Mouse (Mus musculus) stomach, postnatal 0 days (tissue): ENCODE measurements around the gene Fbxw5. TPM values are rescaled to one million over a fixed set of nuclear protein-coding genes. Genes with fewer than 3 reads are reported as not detected.

Source experiments
- ATAC-seq: fragments of 200-750 bp; cut with Nextera tagmentation; 2 replicates; pipeline ENCODE4 v1.8.0; 2017; ENCODE audit not compliant: low FRiP score, low TSS enrichment
- DNase-seq: peaks from one replicate; pipeline ENCODE4 v3.0.0-alpha.2; 2016; ENCODE audit warnings: low spot score
- H3K27ac ChIP-seq: fragments of 300-500 bp; sonication (generic); replicated peaks from 2 replicates; pipeline ENCODE4 v1.5.1; 2014; ENCODE audit warnings: mild to moderate bottlenecking, control low read depth
- H3K27me3 ChIP-seq: fragments of 300-500 bp; sonication (generic); 2 replicates; pipeline ENCODE4 v1.6.1; 2014; ENCODE audit warnings: low read length; ENCODE audit not compliant: control insufficient read depth, insufficient read depth
- H3K36me3 ChIP-seq: fragments of 300-500 bp; sonication (generic); 2 replicates; pipeline ENCODE4 v1.6.1; 2014; ENCODE audit warnings: low read length, mixed read lengths; ENCODE audit not compliant: control insufficient read depth, insufficient read depth
- H3K4me1 ChIP-seq: fragments of 300-500 bp; sonication (generic); replicated peaks from 2 replicates; pipeline ENCODE4 v1.6.1; 2014; ENCODE audit warnings: antibody characterized with exemption; ENCODE audit not compliant: control insufficient read depth, insufficient read depth
- H3K4me2 ChIP-seq: fragments of 300-500 bp; sonication (generic); replicated peaks from 2 replicates; pipeline ENCODE4 v1.6.1; 2014; ENCODE audit warnings: low read depth, mild to moderate bottlenecking, control low read depth, moderate library complexity
- H3K4me3 ChIP-seq: fragments of 300-500 bp; sonication (generic); 2 replicates; pipeline ENCODE4 v1.5.1; 2014; ENCODE audit warnings: low read depth, low read length, control low read depth
- H3K9ac ChIP-seq: fragments of 300-500 bp; sonication (generic); 2 replicates; pipeline ENCODE4 v1.6.1; 2014; ENCODE audit warnings: mild to moderate bottlenecking, low read length, control low read depth, mixed read lengths
- H3K9me3 ChIP-seq: fragments of 300-500 bp; sonication (generic); 2 replicates; pipeline ENCODE4 v1.6.1; 2016; ENCODE audit warnings: low read length; ENCODE audit not compliant: control insufficient read depth
- CTCF ChIP-seq: IDR thresholded peaks from 2 replicates; pipeline ENCODE4 v1.5.1; 2016; ENCODE audit warnings: antibody characterized with exemption, low read depth, mild to moderate bottlenecking, moderate library complexity
- EP300 ChIP-seq: optimal IDR thresholded peaks from 2 replicates; pipeline ENCODE3; 2016; ENCODE audit warnings: antibody characterized with exemption
- WGBS: fragments of 180-500 bp; shearing (Covaris S2); extraction: QIAGEN DNeasy Blood & Tissue Kit; methylation state at CpG from one replicate; pipeline ENCODE4 v1.1.7; 2014; 5-methylcytosine and 5-hydroxymethylcytosine counted together
- polyA plus RNA-seq: library from polyadenylated mRNA; unstranded; fragments of >200 nt; fragmentation: Nextera tagmentation; extraction: Ambion mirVana; gene quantifications from 2 replicates; pipeline ENCODE4 v1.2.1, GENCODE M21; 2015

Gene Fbxw5
- polyA plus RNA-seq, 1 experiment from 2014 or later = 39.3 TPM

- Histone ChIP-seq H3K9ac (no peak overlapping the region), H3K36me3 (no peaks in the 10 kb centered on the region), H3K4me3 (no peak overlapping the region), H3K9me3 (no peaks in the 10 kb centered on the region), H3K4me2 (no peak overlapping the region), H3K4me1 (no peaks in the 10 kb centered on the region), H3K27ac (no peak overlapping the region), H3K27me3 (no peaks in the 10 kb centered on the region)
- TF ChIP-seq CTCF (no peak), EP300 (no peak)
- DNase-seq (no peak), ATAC-seq (no peak)
- WGBS = 51% methylated on average over 10 of the region's 10 CpGs
Observed at GRCm38 (mm10) chr2:25465816-25466635, 34.5 kb upstream of the Fbxw5 start.

- WGBS = 64% methylated on average over 14 of the region's 14 CpGs
- H3K4me3 ChIP-seq = no peak overlapping the region
Observed at GRCm38 (mm10) chr2:25467606-25468303, 32.8 kb upstream of the Fbxw5 start.

GRCm38 (mm10) chr2:25468962-25469915 lies 31.3 kb upstream of the Fbxw5 start:
- no peak overlapping the region for H3K9ac ChIP-seq
- H3K9me3 ChIP-seq = no peaks in the 10 kb centered on the region
- 68% methylated on average over 10 of the region's 10 CpGs for WGBS
- DNase-seq (no peak), ATAC-seq (peak; percentile 20; the same call in 1 of the 2 replicates)
- no peak overlapping the region for H3K4me2 ChIP-seq
- H3K27me3 ChIP-seq = no peaks in the 10 kb centered on the region
- TF ChIP-seq CTCF = no peak
- no peak for TF ChIP-seq EP300
- H3K4me3 ChIP-seq = no peak overlapping the region
- no peaks in the 10 kb centered on the region for H3K4me1 ChIP-seq
- 0 out of 2 replicates have a peak overlapping the region, but pooled peaks have one; percentile 18 for H3K27ac ChIP-seq
- no peaks in the 10 kb centered on the region for H3K36me3 ChIP-seq

More at GRCm38 (mm10) chr2:25467606-25468303, 32.8 kb upstream of the Fbxw5 start:
- no peaks in the 10 kb centered on the region for H3K36me3 ChIP-seq
- TF ChIP-seq CTCF (no peak), EP300 (no peak)
- no peaks in the 10 kb centered on the region for H3K9me3 ChIP-seq
- no peaks in the 10 kb centered on the region for H3K4me1 ChIP-seq
- no peaks in the 10 kb centered on the region for H3K27me3 ChIP-seq
- DNase-seq = no peak
- no peak overlapping the region for H3K4me2 ChIP-seq
- no peak overlapping the region for H3K9ac ChIP-seq
- no peak overlapping the region for H3K27ac ChIP-seq
- no peak for ATAC-seq

GRCm38 (mm10) chr2:25469969-25470368 lies 30.6 kb upstream of the Fbxw5 start, which contains the start of gene Ptgds:
Ptgds (minus strand) TSS chr2:25470046.
- no peaks in the 10 kb centered on the region for H3K36me3 ChIP-seq
- H3K27ac ChIP-seq = 0 out of 2 replicates have a peak within 1 kb of the TSS, but pooled peaks have one; percentile 18
- H3K4me1 ChIP-seq = no peaks in the 10 kb centered on the region
- H3K27me3 ChIP-seq = no peaks in the 10 kb centered on the region
- no peak for ATAC-seq
- H3K4me2 ChIP-seq = no peak within 1 kb of the TSS
- no peaks in the 10 kb centered on the region for H3K9me3 ChIP-seq
- DNase-seq = no peak
- no peak within 1 kb of the TSS for H3K9ac ChIP-seq
- TF ChIP-seq EP300 (no peak), CTCF (no peak)
- WGBS = 42% methylated on average over 6 of the region's 6 CpGs
- H3K4me3 ChIP-seq = no peak within 1 kb of the TSS

- H3K4me1 ChIP-seq = no peaks in the 10 kb centered on the region
- ATAC-seq = no peak
- no peak overlapping the region for H3K4me3 ChIP-seq
- H3K4me2 ChIP-seq = no peak overlapping the region
- no peak overlapping the region for H3K27ac ChIP-seq
- no peaks in the 10 kb centered on the region for H3K36me3 ChIP-seq
- no peaks in the 10 kb centered on the region for H3K9me3 ChIP-seq
- WGBS = 76% methylated on average over 2 of the region's 2 CpGs
- DNase-seq = no peak
- TF ChIP-seq EP300 (no peak), CTCF (no peak)
- no peak overlapping the region for H3K9ac ChIP-seq
- no peaks in the 10 kb centered on the region for H3K27me3 ChIP-seq
Observed at GRCm38 (mm10) chr2:25472550-25472949, 28.0 kb upstream of the Fbxw5 start.
